Mouse (Mus musculus) liver, embryonic 13.5 days (tissue): ENCODE measurements around the gene Acsm1. TPM values are rescaled to one million over a fixed set of nuclear protein-coding genes. Genes with fewer than 3 reads are reported as not detected.
"Not testable (repeated sequence)": the region's sequence is repeated elsewhere in the genome, so short reads cannot be mapped to it uniquely, and the experiment has no call there.

ENCODE experiments used
- ATAC-seq: fragments of 200-750 bp; cut with Nextera tagmentation; 2 replicates; pipeline ENCODE4 v1.8.0; 2017; ENCODE audit warnings: low read depth, mild to moderate bottlenecking, moderate number of reproducible peaks, moderate library complexity
- DNase-seq: peaks from one replicate; pipeline ENCODE4 v3.0.0; 2022
- H3K27ac ChIP-seq: fragments of 300-500 bp; sonication (generic); 2 replicates; pipeline ENCODE4 v1.5.1; 2015; ENCODE audit warnings: moderate library complexity, mild to moderate bottlenecking, inconsistent platforms
- H3K27me3 ChIP-seq: fragments of 300-500 bp; sonication (generic); 2 replicates; pipeline ENCODE4 v1.6.1; 2015; ENCODE audit warnings: mild to moderate bottlenecking, inconsistent platforms
- H3K36me3 ChIP-seq: fragments of 300-500 bp; sonication (generic); 2 replicates; pipeline ENCODE4 v1.6.1; 2015; ENCODE audit warnings: mild to moderate bottlenecking, inconsistent platforms
- H3K4me1 ChIP-seq: fragments of 300-500 bp; sonication (generic); replicated peaks from 2 replicates; pipeline ENCODE4 v1.6.1; 2015; ENCODE audit warnings: inconsistent platforms
- H3K4me2 ChIP-seq: fragments of 300-500 bp; sonication (generic); 2 replicates; pipeline ENCODE4 v1.6.1; 2015; ENCODE audit warnings: inconsistent platforms, mild to moderate bottlenecking, moderate library complexity
- H3K4me3 ChIP-seq: fragments of 300-500 bp; sonication (generic); replicated peaks from 2 replicates; pipeline ENCODE4 v1.5.1; 2015; ENCODE audit warnings: mild to moderate bottlenecking, inconsistent platforms
- H3K9ac ChIP-seq: fragments of 300-500 bp; sonication (generic); 2 replicates; pipeline ENCODE4 v1.6.1; 2015; ENCODE audit warnings: mild to moderate bottlenecking, inconsistent platforms
- H3K9me3 ChIP-seq: fragments of 300-500 bp; sonication (generic); replicated peaks from 2 replicates; pipeline ENCODE4 v1.6.1; 2016; ENCODE audit warnings: inconsistent platforms
- WGBS: fragments of 180-500 bp; shearing (Covaris S2); methylation state at CpG from one replicate; pipeline ENCODE4 v1.1.7; 2015; ENCODE audit not compliant: insufficient replicate concordance; 5-methylcytosine and 5-hydroxymethylcytosine counted together
- polyA plus RNA-seq: library from polyadenylated mRNA; unstranded; fragments of >200 nt; fragmentation: Nextera tagmentation; extraction: Ambion mirVana; gene quantifications from 2 replicates; pipeline ENCODE4 v1.2.1, GENCODE M21; 2015

Gene Acsm1
- polyA plus RNA-seq = 0.63 and 0.68 TPM in 2 replicates

- no peak for DNase-seq
- no peak within 1 kb of the TSS for H3K4me2 ChIP-seq
- H3K27ac ChIP-seq = no peak within 1 kb of the TSS
- H3K9me3 ChIP-seq = no peaks in the 10 kb centered on the region
- H3K36me3 ChIP-seq = no peaks in the 10 kb centered on the region
- no peaks in the 10 kb centered on the region for H3K27me3 ChIP-seq
- no peaks in the 10 kb centered on the region for H3K4me1 ChIP-seq
- no peak within 1 kb of the TSS for H3K4me3 ChIP-seq
- no peak within 1 kb of the TSS for H3K9ac ChIP-seq
- WGBS = 66% methylated on average over 5 of the region's 5 CpGs
- ATAC-seq = no peak
Measured at GRCm38 (mm10) chr7:119606664-119607076, at the start of gene Acsm1. Gene Acsm1, plus strand, starts transcription at chr7:119607026.

DNA sequence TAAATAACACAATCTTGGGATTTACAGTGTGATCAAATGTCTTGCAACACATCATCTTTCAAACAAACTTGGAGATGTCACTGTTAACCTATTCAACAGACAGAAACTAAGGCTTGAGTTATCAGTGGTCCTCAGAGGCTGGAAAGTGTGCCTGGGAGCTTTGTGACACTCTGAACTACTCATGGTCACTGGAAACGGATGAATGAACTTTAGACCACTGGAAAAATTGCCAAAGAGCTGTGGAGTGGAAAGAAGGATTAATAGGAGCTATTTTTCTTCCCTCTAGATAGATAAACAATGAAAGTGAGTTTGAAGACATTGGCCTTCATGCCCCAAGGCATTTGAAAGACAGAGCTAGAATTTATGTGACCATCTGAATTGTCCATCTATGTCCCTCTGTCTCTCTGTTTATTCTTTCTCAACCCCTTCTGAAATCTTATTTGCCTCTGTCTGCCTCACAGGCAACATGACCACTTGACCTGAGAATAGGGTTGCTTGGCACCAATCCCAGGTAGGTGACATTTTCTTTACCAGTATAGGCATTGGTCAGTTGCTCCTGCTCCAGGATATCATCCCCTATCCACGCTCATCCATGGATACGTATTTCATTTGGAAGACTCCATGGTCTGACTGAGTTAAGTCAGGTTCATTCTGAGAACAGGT is 46.9 kb upstream of the Acsm1 start:
- no peak overlapping the region for H3K4me3 ChIP-seq
- DNase-seq (no peak), ATAC-seq (no peak)
- H3K27me3 ChIP-seq = no peaks in the 10 kb centered on the region
- H3K36me3 ChIP-seq = no peaks in the 10 kb centered on the region
- WGBS = 51% methylated on average over 3 of the region's 3 CpGs
- no peak overlapping the region for H3K27ac ChIP-seq
- H3K9me3 ChIP-seq = no peaks in the 10 kb centered on the region
- H3K4me1 ChIP-seq = no peaks in the 10 kb centered on the region
- H3K9ac ChIP-seq = no peak overlapping the region
- H3K4me2 ChIP-seq = no peak overlapping the region

GRCm38 (mm10) chr7:119560452-119560835 is 46.4 kb upstream of the Acsm1 start:
- Histone ChIP-seq H3K4me1 (no peaks in the 10 kb centered on the region), H3K9ac (no peak overlapping the region), H3K9me3 (no peaks in the 10 kb centered on the region), H3K4me2 (no peak overlapping the region), H3K36me3 (no peaks in the 10 kb centered on the region), H3K27ac (no peak overlapping the region), H3K4me3 (no peak overlapping the region), H3K27me3 (no peaks in the 10 kb centered on the region)
- no peak for DNase-seq
- 56% methylated on average over 3 of the region's 3 CpGs for WGBS
- ATAC-seq = no peak

GRCm38 (mm10) chr7:119561441-119561840 is 45.4 kb upstream of the Acsm1 start:
- no peak overlapping the region for H3K9ac ChIP-seq
- no peak overlapping the region for H3K4me2 ChIP-seq
- no peak overlapping the region for H3K27ac ChIP-seq

DNA sequence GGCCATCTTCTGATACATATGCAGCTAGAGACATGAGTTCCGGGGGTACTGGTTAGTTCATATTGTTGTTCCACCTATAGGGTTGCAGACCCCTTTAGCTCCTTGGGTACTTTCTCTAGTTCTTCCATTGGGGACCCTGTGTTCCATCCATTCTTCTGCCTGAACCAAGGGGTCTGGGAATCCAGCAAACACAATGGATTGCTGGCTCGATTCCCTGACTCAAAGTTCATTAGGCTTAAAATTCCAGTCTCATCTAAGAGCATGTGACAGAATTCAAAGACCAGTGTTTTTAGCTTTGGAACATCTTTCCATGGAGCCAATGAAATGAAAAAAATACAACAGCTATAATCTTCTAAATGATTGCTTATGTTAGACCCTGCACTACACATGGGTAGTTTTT is 44.4 kb upstream of the Acsm1 start:
- WGBS = 74% methylated on average over 2 of the region's 2 CpGs

More at GRCm38 (mm10) chr7:119561441-119561840, 45.4 kb upstream of the Acsm1 start:
- Histone ChIP-seq H3K4me3 (no peak overlapping the region), H3K27me3 (no peaks in the 10 kb centered on the region), H3K4me1 (no peaks in the 10 kb centered on the region), H3K9me3 (no peaks in the 10 kb centered on the region), H3K36me3 (no peaks in the 10 kb centered on the region)
- 36% methylated on average over 4 of the region's 4 CpGs for WGBS
- ATAC-seq (no peak), DNase-seq (no peak)

GRCm38 (mm10) chr7:119594530-119595107 is 12.2 kb upstream of the Acsm1 start:
- Histone ChIP-seq H3K27ac (no peak overlapping the region), H3K4me3 (no peak overlapping the region), H3K9me3 (no peaks in the 10 kb centered on the region), H3K9ac (no peak overlapping the region), H3K36me3 (no peaks in the 10 kb centered on the region), H3K4me2 (no peak overlapping the region), H3K4me1 (no peaks in the 10 kb centered on the region), H3K27me3 (no peaks in the 10 kb centered on the region)
- 60% methylated on average over 3 of the region's 3 CpGs for WGBS
- no peak for DNase-seq
- no peak for ATAC-seq

More for the DNA sequence above, 44.4 kb upstream of the Acsm1 start:
- ATAC-seq, H3K36me3 ChIP-seq, H3K4me2 ChIP-seq, H3K27ac ChIP-seq, H3K9ac ChIP-seq, H3K9me3 ChIP-seq, H3K4me3 ChIP-seq, H3K27me3 ChIP-seq, H3K4me1 ChIP-seq, DNase-seq: not testable (repeated sequence)

GRCm38 (mm10) chr7:119595306-119595705 is 11.5 kb upstream of the Acsm1 start:
- Histone ChIP-seq H3K4me1 (no peaks in the 10 kb centered on the region), H3K36me3 (no peaks in the 10 kb centered on the region), H3K9me3 (no peaks in the 10 kb centered on the region), H3K27ac (no peak overlapping the region), H3K4me2 (no peak overlapping the region), H3K9ac (no peak overlapping the region), H3K4me3 (no peak overlapping the region), H3K27me3 (no peaks in the 10 kb centered on the region)
- DNase-seq (no peak), ATAC-seq (no peak)
- WGBS = 32% methylated on average over 1 of the region's 1 CpGs

GRCm38 (mm10) chr7:119596536-119596935 is 10.3 kb upstream of the Acsm1 start:
- 37% methylated on average over 2 of the region's 2 CpGs for WGBS
- H3K9ac ChIP-seq = no peak overlapping the region

DNA sequence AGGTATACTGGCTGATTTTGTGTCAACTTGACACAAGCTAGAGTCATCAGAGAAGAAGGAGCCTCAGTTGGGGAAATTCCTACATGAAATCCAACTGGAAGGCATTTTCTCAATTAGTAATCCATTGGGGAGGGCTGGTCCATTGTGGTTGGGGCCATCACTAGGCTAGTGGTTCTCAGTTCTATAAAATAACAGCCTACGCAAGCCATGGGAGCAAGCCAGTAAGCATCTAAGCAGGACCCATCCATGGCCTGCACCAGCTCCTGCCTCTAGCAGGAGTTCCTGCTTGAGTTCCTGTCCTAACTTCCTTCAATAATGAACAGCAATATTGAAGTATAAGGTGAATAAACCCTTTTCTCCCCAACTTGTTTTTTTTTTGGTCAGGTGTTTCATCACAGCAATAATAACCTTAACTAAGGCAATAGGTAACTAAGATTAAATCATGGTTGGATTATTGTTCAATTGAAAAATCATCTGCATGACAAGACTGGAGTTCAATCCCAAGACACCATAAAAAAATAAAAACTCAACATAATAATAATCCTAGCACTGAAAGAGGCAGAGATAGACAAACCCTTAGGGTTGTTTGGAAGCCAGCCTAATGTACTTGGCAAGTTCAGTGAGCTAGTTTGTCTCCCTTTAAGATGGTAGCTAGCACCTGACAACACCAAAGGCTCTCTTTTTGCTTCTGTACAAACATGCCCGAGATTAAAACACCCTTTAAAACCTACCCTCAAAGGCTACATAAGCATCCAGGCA is 5.5 kb upstream of the Acsm1 start:
- H3K4me2 ChIP-seq = no peak overlapping the region
- WGBS = 63% methylated on average over 2 of the region's 2 CpGs
- no peak for DNase-seq

More at GRCm38 (mm10) chr7:119596536-119596935, 10.3 kb upstream of the Acsm1 start:
- DNase-seq = no peak
- Histone ChIP-seq H3K27ac (no peak overlapping the region), H3K4me3 (no peak overlapping the region), H3K4me1 (no peaks in the 10 kb centered on the region), H3K36me3 (no peaks in the 10 kb centered on the region), H3K9me3 (no peaks in the 10 kb centered on the region), H3K4me2 (no peak overlapping the region), H3K27me3 (no peaks in the 10 kb centered on the region)
- ATAC-seq = no peak

GRCm38 (mm10) chr7:119601954-119602317 is 4.9 kb upstream of the Acsm1 start:
- H3K9me3 ChIP-seq = no peaks in the 10 kb centered on the region
- H3K4me3 ChIP-seq = no peak overlapping the region
- no peak for DNase-seq
- H3K4me1 ChIP-seq = no peaks in the 10 kb centered on the region
- no peak overlapping the region for H3K9ac ChIP-seq
- H3K36me3 ChIP-seq = no peaks in the 10 kb centered on the region
- 23% methylated on average over 1 of the region's 1 CpGs for WGBS
- no peak for ATAC-seq
- no peaks in the 10 kb centered on the region for H3K27me3 ChIP-seq
- H3K4me2 ChIP-seq = no peak overlapping the region
- H3K27ac ChIP-seq = no peak overlapping the region

More for the DNA sequence above, 5.5 kb upstream of the Acsm1 start:
- ATAC-seq = no peak
- Histone ChIP-seq H3K27ac (no peak overlapping the region), H3K9me3 (no peaks in the 10 kb centered on the region), H3K9ac (no peak overlapping the region), H3K4me3 (no peak overlapping the region), H3K36me3 (no peaks in the 10 kb centered on the region), H3K27me3 (no peaks in the 10 kb centered on the region), H3K4me1 (no peaks in the 10 kb centered on the region)

DNA sequence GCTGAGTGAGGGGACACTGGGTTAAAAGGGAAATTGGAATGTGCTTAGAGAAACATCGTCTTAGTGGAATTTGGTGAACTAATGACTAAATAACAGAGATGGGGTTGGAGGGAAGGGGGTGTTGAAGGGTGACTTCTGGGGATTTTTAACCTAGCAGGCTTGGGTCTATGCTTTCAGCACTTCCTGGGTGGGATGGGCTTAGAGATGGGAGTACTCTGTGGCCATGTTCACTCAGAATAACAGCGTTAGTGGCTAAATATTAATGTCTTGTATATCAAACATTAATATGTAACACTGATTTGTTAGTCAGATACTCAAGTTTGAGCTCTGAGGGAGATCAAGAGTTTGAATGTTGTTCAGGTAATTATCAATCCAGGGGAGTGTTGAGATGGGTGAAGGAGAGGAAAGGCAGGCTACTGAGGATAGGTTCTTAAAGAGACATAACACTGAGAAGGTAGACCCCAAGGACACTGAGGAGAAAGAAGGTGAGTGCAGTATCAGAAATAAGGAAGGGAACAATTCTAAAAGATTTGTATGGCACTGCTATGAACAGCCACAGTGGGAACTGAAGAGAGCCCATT is 1.8 kb upstream of the Acsm1 start:
- Histone ChIP-seq H3K9me3 (no peaks in the 10 kb centered on the region), H3K27me3 (no peaks in the 10 kb centered on the region), H3K27ac (no peak overlapping the region), H3K4me1 (no peaks in the 10 kb centered on the region), H3K4me3 (no peak overlapping the region), H3K4me2 (no peak overlapping the region), H3K36me3 (no peaks in the 10 kb centered on the region), H3K9ac (no peak overlapping the region)
- ATAC-seq = no peak
- 54% methylated on average over 2 of the region's 2 CpGs for WGBS
- no peak for DNase-seq
